Comparison of ENCODE assay signal across 8 mouse cellular contexts in the genomic region with DNA sequence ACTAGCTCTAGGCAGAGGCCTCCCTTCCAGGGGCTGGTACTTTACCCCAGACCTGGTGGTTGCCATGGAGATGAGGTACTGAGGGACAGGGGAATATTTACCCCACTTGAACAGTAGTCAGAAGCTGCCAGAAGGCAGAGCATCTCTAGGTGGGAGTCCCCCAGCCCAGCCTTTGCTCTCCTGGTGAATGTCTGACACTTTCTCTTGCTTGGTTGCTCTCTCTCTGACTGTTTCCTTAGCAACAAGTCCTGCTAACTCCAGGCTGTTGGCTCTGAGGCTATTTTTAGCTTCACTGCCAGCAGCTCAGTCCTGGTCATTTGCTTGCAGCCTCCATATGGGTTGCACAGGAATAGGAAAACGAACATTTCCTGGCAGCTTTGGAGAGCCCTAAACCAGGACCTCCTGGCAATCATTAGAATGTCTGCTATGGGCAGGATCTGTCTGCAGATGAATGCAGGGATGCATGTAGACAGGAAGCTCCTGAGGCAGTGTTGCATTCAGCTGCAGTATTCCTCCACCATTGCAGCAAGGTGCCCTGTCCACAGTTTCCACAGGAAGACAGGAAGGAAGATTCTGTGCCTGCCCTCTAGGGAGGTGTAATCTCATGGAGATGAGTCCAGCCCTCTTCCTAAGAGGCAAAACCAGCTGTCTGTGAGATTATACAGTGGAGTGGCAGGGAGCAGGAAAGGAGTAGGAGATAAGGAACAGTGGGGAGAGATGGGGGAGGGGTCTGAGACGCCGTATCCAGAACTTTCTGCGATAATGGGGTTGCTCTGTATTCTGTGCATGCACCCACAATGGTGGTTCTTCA.
A peak's percentile ranks its signal among the peaks of the same experiment; 100 is the strongest.
DNase-seq lines count a peak whose midpoint lies in the region; ATAC-seq and TF ChIP-seq lines count a peak whose summit lies in the region.

No protein-coding gene starts in this region.

- TF ChIP-seq EP300 in ES-Bruce4 (IDR thresholded peaks at IDR 0.05; ENCODE audit: insufficient read depth, low read depth, low read length): no peak

- peak; percentile 45; the same call in 1 of the 2 replicates for ATAC-seq in neural tube, embryonic 13.5 days (ENCODE audit: low read depth)
- ATAC-seq in activated CD4-positive, CD25-positive, alpha-beta regulatory T cell, adult 4 months: no peak

- H3K4me1 ChIP-seq in ES-Bruce4 (ENCODE audit: control insufficient read depth, insufficient read depth, low read length): peaks cover 12% of the 10 kb centered on the region
- peaks cover 3% of the 10 kb centered on the region; the same call in 1 of the 2 replicates for H3K4me1 ChIP-seq in kidney, adult 2 months (ENCODE audit: control insufficient read depth, insufficient read depth, low read length)
- peaks cover 79% of the 10 kb centered on the region for H3K4me1 ChIP-seq in neural tube, embryonic 13.5 days (replicated peaks)

- 23% methylated on average over 4 of the region's 4 CpGs for WGBS in kidney, adult 2 months
- whole genome bisulfite sequencing in neural tube, embryonic 13.5 days: 41% methylated on average over 4 of the region's 4 CpGs

- H3K9me3 ChIP-seq in ES-Bruce4 (replicated peaks; ENCODE audit: control insufficient read depth, insufficient read depth, low read length, poor library complexity, severe bottlenecking): no peaks in the 10 kb centered on the region
- no peaks in the 10 kb centered on the region for H3K9me3 ChIP-seq in neural tube, embryonic 13.5 days

- no peak overlapping the region for H3K4me3 ChIP-seq in ES-Bruce4 (ENCODE audit: low read depth, low read length)
- no peak overlapping the region for H3K4me3 ChIP-seq in kidney, adult 2 months (ENCODE audit: insufficient read depth, low read depth, low read length)
- H3K4me3 ChIP-seq in neural tube, embryonic 13.5 days: no peak overlapping the region

- H3K4me2 ChIP-seq in neural tube, embryonic 13.5 days: peak overlapping the region; percentile 11; the same call in 1 of the 2 replicates

- intact Hi-C loops in left cerebral cortex, postnatal 4 days (cut with DNase I): no loop called here

- peak overlapping the region; percentile 14; the same call in 1 of the 2 replicates for H3K27ac ChIP-seq in ES-Bruce4 (ENCODE audit: insufficient read depth, low read length)
- H3K27ac ChIP-seq in kidney, adult 2 months (ENCODE audit: insufficient read depth, low read depth, low read length): no peak overlapping the region
- H3K27ac ChIP-seq in neural tube, embryonic 13.5 days (replicated peaks): peak overlapping the region; percentile 86

- TF ChIP-seq CTCF in ES-Bruce4 (IDR thresholded peaks at IDR 0.05; ENCODE audit: low read depth, low read length): no peak
- no peak for TF ChIP-seq CTCF in kidney, adult 2 months (conservative IDR thresholded peaks at IDR 0.05; ENCODE audit: insufficient read depth, insufficient read length, low read depth, low read length)

- no peak for TF ChIP-seq POLR2A in ES-Bruce4 (IDR thresholded peaks at IDR 0.05; ENCODE audit: insufficient read depth, low read length)
- no peak for TF ChIP-seq POLR2A in kidney, adult 2 months (IDR thresholded peaks at IDR 0.05; ENCODE audit: low read depth, low read length)

- H3K9ac ChIP-seq in ES-Bruce4 (ENCODE audit: low read depth, poor library complexity, severe bottlenecking): no peak overlapping the region
- peak overlapping the region; percentile 38; the same call in 1 of the 2 replicates for H3K9ac ChIP-seq in neural tube, embryonic 13.5 days

- no peaks in the 10 kb centered on the region for H3K36me3 ChIP-seq in ES-Bruce4 (ENCODE audit: control insufficient read depth, insufficient read depth, low read length, poor library complexity, severe bottlenecking)
- H3K36me3 ChIP-seq in kidney, adult 2 months (ENCODE audit: control insufficient read depth, insufficient read depth, low read length): no peaks in the 10 kb centered on the region
- peaks cover 7% of the 10 kb centered on the region for H3K36me3 ChIP-seq in neural tube, embryonic 13.5 days

- no peaks in the 10 kb centered on the region for H3K27me3 ChIP-seq in ES-Bruce4 (ENCODE audit: control insufficient read depth, insufficient read depth, low read length, poor library complexity, severe bottlenecking)
- no peaks in the 10 kb centered on the region for H3K27me3 ChIP-seq in kidney, adult 2 months (replicated peaks; ENCODE audit: control insufficient read depth, insufficient read depth, low read length)
- no peaks in the 10 kb centered on the region for H3K27me3 ChIP-seq in neural tube, embryonic 13.5 days

- peak; percentile 76 for DNase-seq in cerebellum, adult 8-10 months
- peak; percentile 78 to 85 for DNase-seq in frontal cortex, adult 2 months (ENCODE audit: extremely low spot score in 1 of 2, low spot score in 1 of 2)
- DNase-seq in kidney, adult 2 months: peak; percentile 56
- DNase-seq in left cerebral cortex, postnatal 4 days: peak; percentile 65
- no peak for DNase-seq in adrenal gland, postnatal 4 days (ENCODE audit: low spot score in 2 of 2)

Comparison
In these comparisons a context has a peak if more than half of its experiments do, and no peak if none do; other contexts are left out.
1. DNase-seq: peak in cerebellum, adult 8-10 months (single experiment), frontal cortex, adult 2 months (2 of 2), kidney, adult 2 months (single experiment) and left cerebral cortex, postnatal 4 days (single experiment); none in adrenal gland, postnatal 4 days (0 of 2).